Mouse (Mus musculus): ENCODE data around the gene Grm2. TPM values are rescaled to one million over a fixed set of nuclear protein-coding genes. Genes with fewer than 3 reads are reported as not detected.
A peak's percentile ranks its signal among the peaks of the same experiment; 100 is the strongest.

Grm2 gene
- polyA plus RNA-seq (2012; rRNA removed): 17.1 and 20.5 TPM in 2 replicates

DNA sequence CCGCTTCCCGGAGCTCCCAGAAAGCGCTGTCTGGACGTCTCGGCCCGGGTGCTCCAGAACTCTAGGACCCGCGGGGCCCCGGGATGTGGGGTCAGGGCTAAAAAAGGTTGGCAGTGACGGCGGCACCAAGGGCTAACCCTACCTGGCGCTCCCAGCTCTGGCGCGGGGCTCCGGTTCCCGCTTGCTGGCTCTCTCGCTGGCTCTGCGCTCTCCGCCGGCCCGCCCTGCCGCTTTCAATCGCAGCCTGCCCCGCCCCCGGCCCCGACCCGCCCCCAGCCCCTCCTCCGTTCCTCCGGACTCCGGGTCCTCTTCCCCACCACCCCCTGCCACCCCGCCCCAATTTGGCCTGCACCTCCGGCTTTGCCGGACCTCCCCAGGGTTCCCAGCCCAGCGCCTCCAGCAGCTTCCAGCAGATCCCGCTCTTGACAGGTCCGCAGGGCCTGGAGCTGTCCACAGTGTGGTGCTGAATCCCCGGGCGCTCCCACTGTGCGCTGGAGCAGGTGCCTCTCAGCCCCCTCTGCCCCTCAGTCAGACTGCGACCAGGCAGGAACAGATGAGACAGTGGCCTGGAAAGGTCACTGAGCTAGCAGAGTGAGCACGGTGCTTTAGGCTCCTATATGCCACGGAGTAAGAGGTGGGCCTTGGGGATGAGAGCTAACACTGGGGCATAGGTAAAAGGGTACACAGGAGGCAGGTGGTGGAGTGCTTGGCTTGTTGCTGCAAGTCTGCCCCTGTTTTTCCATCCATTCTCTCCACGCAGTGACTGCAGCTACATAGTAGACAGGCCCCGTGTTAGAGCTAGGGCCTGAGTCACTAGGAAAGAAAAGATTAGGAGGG is at the start of gene Grm2:
Grm2 (minus strand) TSS at position 199 of the 837 bp plus-strand sequence.
- whole genome bisulfite sequencing: 5% methylated on average over 39 of the region's 44 CpGs
- Histone ChIP-seq H3K4me3 (replicated peaks; ENCODE audit: insufficient read depth, low read depth, low read length) (peak within 1 kb of the TSS; percentile 46), H3K27ac (ENCODE audit: insufficient read depth, low read length) (no peak within 1 kb of the TSS), H3K4me1 (ENCODE audit: control insufficient read depth, insufficient read depth, low read length) (peaks cover 16% of the 10 kb centered on the region), H3K27me3 (ENCODE audit: control insufficient read depth, insufficient read depth, low read length) (no peaks in the 10 kb centered on the region; the same call in 1 of the 2 replicates)
- no peak for DNase-seq
- TF ChIP-seq POLR2A (IDR thresholded peaks at IDR 0.05; ENCODE audit: borderline replicate concordance, insufficient read depth, low read length) (no peak), CTCF (IDR thresholded peaks at IDR 0.05; ENCODE audit: borderline replicate concordance, insufficient read depth, low read depth, low read length) (no peak)

DNA sequence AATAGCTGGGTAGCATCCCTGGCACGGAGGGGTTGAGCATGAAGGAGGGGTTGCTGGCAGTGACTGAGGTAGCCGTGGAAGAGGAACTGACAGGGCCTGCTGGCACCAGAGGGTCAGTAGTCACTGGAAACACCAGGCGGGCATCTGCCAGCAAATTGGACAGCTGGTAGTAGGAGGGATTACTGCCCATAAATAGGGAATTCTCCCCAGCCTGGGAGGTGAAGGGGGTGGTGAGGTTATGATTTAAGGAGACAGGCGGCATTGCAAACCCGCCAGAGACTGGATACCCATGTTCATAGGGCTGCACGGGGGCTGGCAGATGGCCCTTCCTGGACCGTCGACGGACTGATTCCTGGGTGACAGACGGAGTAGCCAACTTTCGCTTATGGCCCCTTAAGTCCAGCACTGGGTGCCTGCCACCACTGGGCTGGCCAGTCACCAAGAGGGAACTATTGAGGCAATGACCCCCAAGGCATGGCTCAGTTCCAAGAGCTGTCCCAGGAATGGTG is 37.1 kb upstream of the Grm2 start:
- H3K4me1 ChIP-seq (ENCODE audit: control insufficient read depth, insufficient read depth, low read length): no peaks in the 10 kb centered on the region
- no peak for TF ChIP-seq POLR2A (IDR thresholded peaks at IDR 0.05; ENCODE audit: borderline replicate concordance, insufficient read depth, low read length)
- no peak for TF ChIP-seq CTCF (IDR thresholded peaks at IDR 0.05; ENCODE audit: borderline replicate concordance, insufficient read depth, low read depth, low read length)
- no peak overlapping the region for H3K27ac ChIP-seq (ENCODE audit: insufficient read depth, low read length)
- no peak for DNase-seq
- no peak overlapping the region for H3K4me3 ChIP-seq (replicated peaks; ENCODE audit: insufficient read depth, low read depth, low read length)
- H3K27me3 ChIP-seq (ENCODE audit: control insufficient read depth, insufficient read depth, low read length): no peaks in the 10 kb centered on the region
- 23% methylated on average over 11 of the region's 11 CpGs for WGBS

DNA sequence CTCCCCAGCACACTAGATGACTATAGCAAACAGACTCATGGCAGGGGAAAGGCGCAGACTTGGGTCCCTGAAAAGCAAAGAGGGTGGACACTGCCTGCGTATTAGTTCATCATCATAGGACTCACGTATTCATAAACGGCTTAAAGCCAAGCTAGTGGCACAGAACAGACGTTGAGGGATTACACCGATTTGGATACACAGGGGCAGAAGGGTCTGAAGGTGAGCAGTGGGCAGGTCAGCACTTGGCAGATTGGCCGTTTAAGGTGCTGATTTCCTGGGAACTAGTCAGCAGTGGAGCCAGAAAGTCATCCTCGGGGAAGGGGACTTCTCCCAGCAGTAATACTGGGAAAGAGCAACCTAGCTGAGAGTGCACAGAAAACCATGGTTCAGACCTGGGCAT is 33.0 kb upstream of the Grm2 start:
- no peak for DNase-seq
- Histone ChIP-seq H3K4me1 (ENCODE audit: control insufficient read depth, insufficient read depth, low read length) (peaks cover 5% of the 10 kb centered on the region; the same call in 1 of the 2 replicates), H3K27ac (ENCODE audit: insufficient read depth, low read length) (no peak overlapping the region), H3K4me3 (replicated peaks; ENCODE audit: insufficient read depth, low read depth, low read length) (no peak overlapping the region), H3K27me3 (ENCODE audit: control insufficient read depth, insufficient read depth, low read length) (no peaks in the 10 kb centered on the region)
- WGBS: 76% methylated on average over 8 of the region's 8 CpGs
- no peak for TF ChIP-seq CTCF (IDR thresholded peaks at IDR 0.05; ENCODE audit: borderline replicate concordance, insufficient read depth, low read depth, low read length)
- no peak for TF ChIP-seq POLR2A (IDR thresholded peaks at IDR 0.05; ENCODE audit: borderline replicate concordance, insufficient read depth, low read length)

- 36% methylated on average over 8 of the region's 8 CpGs for WGBS
- Histone ChIP-seq H3K27me3 (ENCODE audit: control insufficient read depth, insufficient read depth, low read length) (no peaks in the 10 kb centered on the region), H3K27ac (ENCODE audit: insufficient read depth, low read length) (no peak overlapping the region), H3K4me1 (ENCODE audit: control insufficient read depth, insufficient read depth, low read length) (peaks cover 5% of the 10 kb centered on the region; the same call in 1 of the 2 replicates), H3K4me3 (replicated peaks; ENCODE audit: insufficient read depth, low read depth, low read length) (no peak overlapping the region)
- TF ChIP-seq POLR2A (IDR thresholded peaks at IDR 0.05; ENCODE audit: borderline replicate concordance, insufficient read depth, low read length): no peak
- peak; percentile 87 for TF ChIP-seq CTCF (IDR thresholded peaks at IDR 0.05; ENCODE audit: borderline replicate concordance, insufficient read depth, low read depth, low read length)
- peak; percentile 70 to 74 for DNase-seq
Measured at GRCm38 (mm10) chr9:106686983-106687650, 31.2 kb upstream of the Grm2 start.

GRCm38 (mm10) chr9:106685249-106686101 is 29.6 kb upstream of the Grm2 start, which contains the start of gene Tex264:
TSS of gene Tex264 (minus strand) at chr9:106685927.
- TF ChIP-seq CTCF (IDR thresholded peaks at IDR 0.05; ENCODE audit: borderline replicate concordance, insufficient read depth, low read depth, low read length): no peak
- peak; percentile 56 for TF ChIP-seq POLR2A (IDR thresholded peaks at IDR 0.05; ENCODE audit: borderline replicate concordance, insufficient read depth, low read length)
- H3K27me3 ChIP-seq (ENCODE audit: control insufficient read depth, insufficient read depth, low read length): no peaks in the 10 kb centered on the region
- peak; percentile 87 to 90 for DNase-seq
- peaks cover 5% of the 10 kb centered on the region; the same call in 1 of the 2 replicates for H3K4me1 ChIP-seq (ENCODE audit: control insufficient read depth, insufficient read depth, low read length)
- WGBS: under 1% methylated on average over 86 of the region's 86 CpGs
- H3K4me3 ChIP-seq (replicated peaks; ENCODE audit: insufficient read depth, low read depth, low read length): peak within 1 kb of the TSS; percentile 99
- H3K27ac ChIP-seq (ENCODE audit: insufficient read depth, low read length): peak within 1 kb of the TSS; percentile 33; the same call in 1 of the 2 replicates

DNA sequence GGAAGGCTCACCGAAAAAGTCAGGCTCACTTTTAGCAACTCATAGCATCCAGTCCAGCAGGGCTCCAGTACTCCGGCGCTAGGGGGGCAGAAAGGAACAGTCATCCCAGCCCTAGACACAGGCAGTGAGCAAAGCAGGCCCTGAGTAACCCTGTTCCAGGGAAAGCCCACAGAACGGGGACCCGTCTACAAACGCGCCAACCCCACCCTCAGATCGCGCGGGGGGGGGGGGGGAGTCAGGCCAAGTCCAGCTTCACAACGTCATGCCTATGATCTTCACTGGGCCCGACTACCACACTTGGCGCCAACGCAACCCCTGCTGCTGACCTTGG is 29.0 kb upstream of the Grm2 start:
- Histone ChIP-seq H3K4me1 (ENCODE audit: control insufficient read depth, insufficient read depth, low read length) (peaks cover 5% of the 10 kb centered on the region; the same call in 1 of the 2 replicates), H3K27me3 (ENCODE audit: control insufficient read depth, insufficient read depth, low read length) (no peaks in the 10 kb centered on the region), H3K27ac (ENCODE audit: insufficient read depth, low read length) (peak overlapping the region; percentile 33; the same call in 1 of the 2 replicates), H3K4me3 (replicated peaks; ENCODE audit: insufficient read depth, low read depth, low read length) (peak overlapping the region; percentile 99)
- no peak for DNase-seq
- 2% methylated on average over 14 of the region's 14 CpGs for WGBS
- no peak for TF ChIP-seq POLR2A (IDR thresholded peaks at IDR 0.05; ENCODE audit: borderline replicate concordance, insufficient read depth, low read length)
- no peak for TF ChIP-seq CTCF (IDR thresholded peaks at IDR 0.05; ENCODE audit: borderline replicate concordance, insufficient read depth, low read depth, low read length)
